Mouse (Mus musculus) effector memory CD4-positive, alpha-beta T cell, adult 7 months (primary cell): ENCODE measurements around the gene Cabp4. TPM values are rescaled to one million over a fixed set of nuclear protein-coding genes. Genes with fewer than 3 reads are reported as not detected.

Experiments
- polyA plus RNA-seq: library from polyadenylated mRNA; unstranded; fragments of 100-300 nt; shearing (Covaris generic); gene quantifications from one replicate; pipeline ENCODE4 v1.2.1, GENCODE M21; 2017

Gene Cabp4
- not detected for polyA plus RNA-seq

DNA sequence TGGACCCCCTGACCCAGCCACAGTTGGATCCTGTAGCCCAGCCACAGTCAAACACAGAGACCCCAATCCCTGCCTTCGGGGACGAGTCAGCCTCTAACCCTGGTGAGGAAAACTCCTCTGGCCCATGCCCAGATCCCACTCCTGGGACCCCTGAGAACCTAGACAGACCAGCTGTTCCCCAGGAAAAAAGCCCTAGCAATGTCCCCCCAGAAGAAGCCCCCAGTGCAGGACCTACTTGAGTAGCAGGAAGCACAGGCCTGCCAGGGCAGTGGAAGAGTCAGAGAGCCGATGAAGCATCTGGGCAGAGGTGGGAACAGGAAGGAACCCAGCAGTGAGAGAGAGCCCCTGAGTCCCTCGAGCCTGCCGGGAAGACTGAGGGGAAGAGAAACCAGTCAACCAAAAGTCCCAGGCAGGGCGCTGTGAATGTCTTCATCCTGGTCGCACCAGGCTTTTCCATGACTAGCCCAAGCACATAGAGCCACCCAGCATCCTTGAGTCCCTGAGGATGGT, at the start of gene Cabp4:
TSS of gene Cabp4 (minus strand) at position 275 of the 510 bp plus-strand sequence.

DNA sequence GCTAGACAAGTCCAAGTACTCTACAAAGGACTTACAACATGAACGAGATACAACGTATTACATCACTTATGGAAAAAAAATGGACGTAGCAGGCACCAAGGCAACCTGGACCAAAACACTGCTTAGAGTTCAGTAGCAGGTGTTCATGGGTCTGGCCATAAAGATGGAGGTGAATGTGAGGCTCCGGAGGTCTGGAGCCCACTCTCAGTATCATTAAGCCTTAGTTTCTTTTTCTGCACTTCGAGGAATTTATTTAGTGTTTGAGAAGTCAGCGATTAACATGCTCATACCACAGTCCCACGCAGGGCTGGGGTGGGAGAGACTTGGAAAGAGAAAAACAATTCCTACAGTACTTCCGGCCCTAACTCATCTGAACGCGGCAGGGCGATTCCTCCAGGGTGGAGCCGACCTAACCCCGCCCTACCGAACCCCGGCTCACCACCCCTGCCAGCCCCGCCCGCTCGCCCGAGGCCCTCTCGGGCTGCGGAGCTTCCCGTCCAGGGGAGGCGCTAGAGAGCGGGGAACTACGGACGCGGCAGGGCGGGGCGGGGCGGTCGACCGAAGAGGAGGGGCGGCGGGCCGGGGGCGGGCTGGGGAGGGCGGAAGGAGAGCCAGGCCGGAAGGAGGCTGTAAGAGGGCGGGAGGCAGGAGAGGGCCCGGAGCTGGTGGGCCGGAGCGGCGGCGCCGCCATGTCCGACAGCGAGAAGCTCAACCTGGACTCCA, 47.9 kb upstream of the Cabp4 start, which contains the start of gene Ppp1ca:
TSS of gene Ppp1ca (plus strand) at position 538 of the 723 bp plus-strand sequence.

DNA sequence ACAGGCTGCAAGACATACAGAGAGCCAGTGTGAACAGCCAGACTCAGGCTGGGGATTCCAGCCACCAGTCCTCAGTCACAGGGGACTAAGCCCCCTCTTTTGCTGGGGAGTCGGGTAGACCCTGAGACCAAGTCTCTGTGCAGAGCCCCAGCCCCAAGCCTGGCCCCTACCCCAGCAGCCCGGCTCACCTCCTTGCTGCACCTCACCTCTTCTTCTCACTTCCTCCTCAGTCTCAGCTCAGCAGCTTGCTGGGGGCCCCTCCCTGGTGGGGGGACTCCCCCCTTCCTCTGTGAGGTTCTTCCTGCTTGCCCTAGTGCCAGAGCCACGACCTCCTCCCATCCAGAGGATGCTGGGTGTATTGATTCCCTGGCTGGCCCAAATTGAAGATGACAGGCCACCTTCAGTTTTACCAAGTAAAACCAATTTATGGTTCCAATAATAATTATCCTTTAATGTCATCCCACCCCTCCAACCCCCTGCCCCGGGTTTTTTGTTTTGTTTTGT, 47.0 kb upstream of the Cabp4 start, which contains the start of gene Tbc1d10c:
TSS of gene Tbc1d10c (minus strand) at position 454 of the 504 bp plus-strand sequence.

DNA sequence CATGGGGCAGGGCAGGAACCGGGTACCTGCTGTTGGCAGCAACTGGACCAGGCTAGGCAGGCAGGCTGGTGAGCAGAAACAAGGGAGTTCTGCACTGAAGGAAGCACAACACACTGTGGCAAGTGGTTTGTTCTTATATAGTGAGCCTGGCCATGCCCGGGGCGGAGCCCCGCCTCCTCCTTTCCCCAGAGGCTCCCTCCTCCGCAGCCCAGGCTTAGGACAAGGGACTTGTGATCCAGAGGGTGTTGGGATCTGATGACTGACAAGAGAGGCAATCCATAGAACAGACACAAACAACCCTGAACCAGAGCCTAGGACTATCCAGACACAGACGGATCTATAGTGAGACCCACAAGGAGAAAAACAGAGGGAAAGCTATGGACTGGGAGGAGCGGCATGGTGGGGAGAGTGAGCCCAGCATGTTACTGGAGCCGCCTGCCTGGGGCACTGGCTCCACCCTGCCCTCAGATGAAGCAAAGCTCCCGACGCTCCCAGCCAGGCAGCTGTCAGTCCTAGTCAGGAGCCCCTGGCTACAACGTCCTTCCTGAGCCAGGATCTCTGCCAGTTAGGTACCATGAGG, 31.6 kb upstream of the Cabp4 start, which contains the start of gene Carns1:
TSS of gene Carns1 (minus strand) at position 112 of the 580 bp plus-strand sequence.

DNA sequence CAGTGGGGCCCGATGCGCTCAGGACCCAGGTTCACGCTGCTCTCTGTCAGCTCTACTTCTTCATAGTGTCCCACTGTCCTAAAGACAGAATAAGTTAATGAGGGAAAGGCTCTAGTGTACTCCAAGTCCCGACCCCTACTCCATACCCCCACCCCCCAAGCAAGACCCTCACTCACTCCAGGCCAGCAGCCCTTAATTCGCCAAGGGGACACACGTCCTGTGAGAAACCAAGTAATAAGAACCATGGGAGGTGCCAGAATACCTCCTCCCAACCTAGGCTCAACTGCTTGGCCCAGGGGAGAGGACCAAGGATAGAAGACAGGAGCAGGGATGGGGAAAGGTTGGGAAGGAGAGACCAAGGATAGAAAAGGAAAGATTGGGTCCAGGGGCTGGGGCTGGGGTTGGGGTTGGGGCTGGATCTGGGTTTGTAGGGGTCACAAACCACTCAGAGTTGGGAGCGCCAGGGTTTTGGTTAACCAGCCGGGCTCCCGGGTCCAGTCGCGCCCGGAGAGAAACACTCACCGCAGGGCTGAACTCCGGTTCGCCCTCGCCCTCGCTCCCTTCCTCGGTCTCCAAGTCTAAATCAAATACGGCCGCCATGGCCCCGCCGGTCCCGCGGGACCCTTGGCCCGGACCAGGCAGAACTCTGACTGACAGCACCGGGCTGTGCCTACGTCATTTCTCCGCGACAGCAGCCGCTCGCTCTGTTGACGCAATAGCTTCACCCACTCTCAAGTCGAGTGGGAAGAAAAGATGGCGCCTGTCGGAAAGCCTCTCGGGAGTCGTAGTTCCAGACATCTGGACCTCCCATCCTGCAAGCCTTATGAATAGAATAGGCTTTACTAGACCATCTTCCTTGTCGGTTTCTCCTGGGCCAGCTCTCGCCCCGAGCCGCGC, 19.1 kb upstream of the Cabp4 start, which contains the start of gene Rps6kb2:
TSS of gene Rps6kb2 (minus strand) at position 709 of the 897 bp plus-strand sequence.

DNA sequence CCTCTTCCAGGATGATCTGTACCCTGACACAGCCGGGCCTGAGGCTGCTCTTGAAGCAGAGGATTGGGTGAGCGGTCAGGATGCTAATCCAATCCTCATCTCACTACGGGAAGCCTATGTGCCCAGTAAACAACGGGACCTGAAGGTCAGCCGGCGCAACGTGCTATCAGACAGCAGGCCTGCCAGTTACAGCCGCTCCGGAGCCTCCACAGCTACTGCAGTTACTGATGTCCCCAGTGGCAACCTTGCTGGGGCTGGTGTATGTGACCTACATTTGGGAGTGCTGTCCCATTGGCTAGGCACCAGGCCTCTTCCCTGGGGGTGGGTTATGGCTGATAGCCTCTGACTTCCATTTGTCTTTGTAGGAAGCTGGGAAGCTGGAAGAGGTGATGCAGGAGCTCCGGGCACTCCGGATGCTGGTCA, 9.4 kb upstream of the Cabp4 start, which contains the start of gene Ptprcap:
TSS of gene Ptprcap (plus strand) at position 373 of the 423 bp plus-strand sequence.

DNA sequence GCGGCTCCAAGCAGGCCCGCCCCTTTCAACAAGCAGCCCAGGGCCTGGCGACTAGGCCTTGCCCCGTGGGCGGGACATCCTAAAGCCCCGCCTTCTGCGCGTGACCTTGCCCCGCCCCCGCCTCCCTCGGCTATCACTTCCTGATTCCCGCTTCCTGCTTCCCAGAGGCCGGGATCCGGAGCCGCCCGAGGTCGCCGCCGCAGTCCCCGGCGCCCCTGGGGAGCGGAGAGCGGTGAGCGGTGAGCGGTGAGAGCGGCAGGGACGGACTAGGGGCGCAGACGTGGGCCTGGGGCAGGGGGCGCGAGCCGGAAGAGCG, 4.6 kb upstream of the Cabp4 start, which contains the start of gene Coro1b:
TSS of gene Coro1b (plus strand) at position 129 of the 316 bp plus-strand sequence.

DNA sequence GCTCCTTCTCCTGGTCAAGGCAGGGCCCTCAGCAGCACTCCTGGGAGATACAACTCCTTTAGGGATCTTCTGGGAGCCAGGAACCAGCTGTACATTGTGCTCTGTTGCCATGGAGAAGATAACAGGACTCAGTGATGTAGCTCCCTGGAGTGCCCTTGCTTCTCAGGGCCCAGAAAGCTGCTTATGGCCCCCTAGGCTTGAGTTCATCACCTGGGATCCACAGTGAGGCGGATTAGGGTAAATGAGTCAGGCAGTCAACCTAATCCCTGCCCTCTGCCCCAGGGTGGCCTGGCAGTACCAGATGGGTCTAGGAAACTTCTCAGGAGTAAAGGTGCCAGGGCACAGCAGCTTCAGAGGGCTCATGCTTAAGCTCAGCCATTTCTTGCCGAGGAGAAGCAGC, 4.4 kb downstream of the Cabp4 start, which contains the start of gene Gpr152:
TSS of gene Gpr152 (plus strand) at position 342 of the 400 bp plus-strand sequence.

DNA sequence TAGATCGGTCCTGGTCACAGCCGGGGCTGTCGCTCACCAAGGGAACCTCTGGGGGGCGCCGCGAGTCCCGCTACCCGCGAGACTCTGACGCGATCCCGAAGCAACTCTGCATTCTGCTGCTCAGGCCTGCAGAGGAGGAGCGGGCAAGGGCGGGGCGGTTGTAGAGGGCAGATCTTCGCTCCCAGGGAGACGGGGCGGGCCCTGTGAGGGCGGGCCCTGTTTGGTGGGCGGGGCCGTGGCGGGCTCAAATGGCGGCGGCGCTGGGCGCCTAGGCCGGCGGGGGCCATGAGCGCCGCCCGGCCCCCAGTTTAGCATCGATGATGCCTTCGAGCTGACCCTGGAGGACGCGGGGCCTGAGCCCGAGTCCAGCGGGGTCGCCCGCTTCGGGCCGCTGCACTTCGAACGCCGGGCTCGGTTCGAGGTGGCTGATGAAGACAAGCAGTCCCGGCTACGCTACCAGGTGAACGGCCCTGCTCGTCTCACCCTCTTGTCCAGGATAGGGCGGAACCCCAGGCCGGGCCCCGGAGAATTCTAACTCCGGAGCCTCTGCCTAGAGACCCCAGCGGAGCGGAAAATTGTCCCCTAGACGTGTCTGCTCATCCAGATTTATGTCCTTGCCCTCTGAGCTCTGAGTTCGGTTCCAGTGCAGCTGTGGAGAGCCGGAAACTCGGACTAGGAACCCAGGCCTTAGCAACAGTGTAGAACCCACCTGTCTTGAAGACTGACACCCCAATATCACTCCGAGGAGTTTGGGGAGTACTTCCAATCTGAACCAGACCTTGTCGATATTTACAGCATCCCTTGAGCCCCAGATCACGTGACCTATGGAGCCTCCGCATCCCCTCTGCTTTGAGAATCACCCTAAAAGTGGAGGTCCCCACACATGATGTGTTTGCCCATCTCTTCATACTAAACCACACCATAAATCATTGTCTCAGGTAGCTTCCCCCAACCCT, 17.8 kb downstream of the Cabp4 start, which contains the start of gene Aip:
TSS of gene Aip (minus strand) at position 118 of the 956 bp plus-strand sequence.

DNA sequence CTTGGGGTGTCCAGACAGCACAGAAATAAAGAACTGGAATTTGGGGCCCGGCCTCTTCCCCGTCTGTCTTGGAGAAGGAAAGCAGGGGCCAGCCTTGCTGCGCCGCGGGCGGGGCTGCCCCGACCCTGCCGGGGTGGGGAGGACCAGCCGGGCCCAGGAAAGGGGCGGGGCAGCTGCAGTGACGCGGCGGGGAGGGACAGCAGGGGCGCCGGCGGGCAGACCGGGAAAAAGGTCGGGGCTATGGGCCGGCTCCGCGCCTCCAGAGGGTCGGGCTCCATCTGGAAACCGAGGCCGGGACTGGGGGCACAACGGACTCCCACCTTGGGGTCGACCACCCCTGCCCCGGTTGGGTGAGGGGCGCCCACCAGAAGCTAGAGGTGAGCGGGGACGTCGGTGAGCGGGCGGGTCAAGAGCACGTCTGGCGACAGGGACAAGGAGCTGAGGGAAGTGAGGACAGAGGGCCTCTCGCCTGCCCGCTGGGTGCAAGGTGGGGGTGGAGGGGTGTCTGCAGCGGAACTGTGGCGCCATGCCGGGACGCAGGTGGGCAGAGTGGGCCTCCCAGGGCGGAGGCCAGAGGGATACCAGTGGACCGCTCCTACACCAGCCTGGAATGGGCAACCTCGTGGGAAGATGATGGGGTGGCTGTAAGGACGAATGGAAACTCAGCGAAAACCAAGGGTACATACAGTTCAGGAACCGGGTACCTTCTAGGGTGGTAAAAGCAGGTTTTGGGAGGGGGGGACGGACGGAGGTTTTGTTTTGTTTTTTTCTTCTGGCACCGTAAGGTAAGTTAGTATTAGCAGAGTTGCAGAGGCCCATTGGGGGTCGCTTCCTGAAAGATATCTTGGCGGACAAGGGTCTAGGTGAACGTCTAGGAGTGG, 43.8 kb downstream of the Cabp4 start, which contains the start of gene Pitpnm1:
TSS of gene Pitpnm1 (plus strand) at position 162 of the 881 bp plus-strand sequence.

DNA sequence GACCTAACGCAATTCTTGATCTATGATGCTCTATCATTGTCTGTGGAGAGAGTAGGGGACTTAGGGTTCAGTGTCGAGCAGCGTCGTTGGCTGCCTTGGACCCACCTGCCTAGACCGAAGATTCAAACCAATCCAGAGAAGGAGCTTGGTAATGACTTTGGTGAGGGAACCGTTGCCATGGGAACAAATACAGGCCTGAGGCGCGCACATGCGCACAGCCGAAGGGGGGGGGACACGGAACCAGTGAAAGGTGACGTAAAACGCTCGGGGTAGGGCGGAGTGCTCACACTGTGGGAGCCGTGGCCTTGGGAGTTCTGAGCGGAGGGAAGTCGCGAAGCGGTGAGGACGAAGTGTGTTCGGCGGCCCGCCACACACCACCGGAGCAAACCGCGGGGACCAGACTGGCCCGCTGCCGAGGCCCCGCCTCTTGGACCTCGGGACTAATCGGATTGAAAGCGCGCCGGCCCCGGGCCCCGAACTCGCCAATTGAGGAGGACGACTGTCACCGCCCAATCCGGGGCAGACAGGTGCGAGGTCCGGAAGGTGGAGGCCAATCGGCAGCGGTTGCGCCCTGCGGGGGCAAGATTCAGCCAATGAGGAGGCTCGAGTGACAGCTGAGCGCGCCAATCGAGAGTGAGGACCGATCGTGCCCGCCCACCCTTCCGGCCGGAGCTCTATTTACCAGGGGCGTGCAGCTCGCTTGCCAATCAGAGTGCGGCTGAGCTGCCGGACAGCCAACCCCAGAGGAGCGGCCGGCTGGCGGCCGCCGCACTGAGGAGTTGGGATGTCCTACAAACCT, 47.0 kb downstream of the Cabp4 start, which contains the start of gene Cdk2ap2:
TSS of gene Cdk2ap2 (plus strand) at position 541 of the 799 bp plus-strand sequence.

Other genes starting within 250 kb of the Cabp4 start
- 66.4 TPM for gene Tcirg1, start 236.9 kb downstream of the Cabp4 start, polyA plus RNA-seq
- gene Ndufs8, start 231.3 kb downstream of the Cabp4 start, polyA plus RNA-seq, result 118 TPM
- 0.20 TPM for gene Aldh3b1, start 214.2 kb downstream of the Cabp4 start, polyA plus RNA-seq
- gene Unc93b1, start 208.8 kb downstream of the Cabp4 start, polyA plus RNA-seq, result 37.0 TPM
- 0.29 TPM for gene Aldh3b3, start 185.4 kb downstream of the Cabp4 start, polyA plus RNA-seq
- gene Aldh3b2, start 171.7 kb downstream of the Cabp4 start, polyA plus RNA-seq, result not detected
- gene Acy3, start 157.5 kb downstream of the Cabp4 start, polyA plus RNA-seq, result not detected
- gene Tbx10, start 151.3 kb downstream of the Cabp4 start, polyA plus RNA-seq, result not detected
- gene Nudt8, start 143.5 kb downstream of the Cabp4 start, polyA plus RNA-seq, result 12.7 TPM
- gene Gm49405, start 143.4 kb downstream of the Cabp4 start, polyA plus RNA-seq, result 0.85 TPM
- 2.1 TPM for gene Doc2g, start 140.7 kb downstream of the Cabp4 start, polyA plus RNA-seq
- 109 TPM for gene Ndufv1, start 131.2 kb downstream of the Cabp4 start, polyA plus RNA-seq
- 392 TPM for gene Gstp1, start 106.0 kb downstream of the Cabp4 start, polyA plus RNA-seq
- not detected for gene Gstp2, start 98.0 kb downstream of the Cabp4 start, polyA plus RNA-seq
- 42.6 TPM for gene Gstp3, start 84.5 kb downstream of the Cabp4 start, polyA plus RNA-seq
- not detected for gene Cabp2, start 62.5 kb downstream of the Cabp4 start, polyA plus RNA-seq
- gene Cdk2ap2, start 46.9 kb downstream of the Cabp4 start, polyA plus RNA-seq, result 550 TPM
- 224 TPM for gene Pitpnm1, start 44.0 kb downstream of the Cabp4 start, polyA plus RNA-seq
- 157 TPM for gene Aip, start 18.2 kb downstream of the Cabp4 start, polyA plus RNA-seq
- not detected for gene Gpr152, start 4.2 kb downstream of the Cabp4 start, polyA plus RNA-seq
- 214 TPM for gene Coro1b, start 4.6 kb upstream of the Cabp4 start, polyA plus RNA-seq
- gene Ptprcap, start 9.6 kb upstream of the Cabp4 start, polyA plus RNA-seq, result 375 TPM
- gene Rps6kb2, start 19.3 kb upstream of the Cabp4 start, polyA plus RNA-seq, result 57.9 TPM
- 13.1 TPM for gene Carns1, start 31.4 kb upstream of the Cabp4 start, polyA plus RNA-seq
- 416 TPM for gene Tbc1d10c, start 47.3 kb upstream of the Cabp4 start, polyA plus RNA-seq
- gene Ppp1ca, start 48.0 kb upstream of the Cabp4 start, polyA plus RNA-seq, result 774 TPM
- gene Rad9a, start 57.6 kb upstream of the Cabp4 start, polyA plus RNA-seq, result 28.5 TPM
- gene Clcf1, start 70.2 kb upstream of the Cabp4 start, polyA plus RNA-seq, result 40.7 TPM
- not detected for gene AC109138.7, start 70.3 kb upstream of the Cabp4 start, polyA plus RNA-seq
- gene Pold4, start 87.9 kb upstream of the Cabp4 start, polyA plus RNA-seq, result 59.6 TPM
- gene Ssh3, start 125.1 kb upstream of the Cabp4 start, polyA plus RNA-seq, result 0.32 TPM
- 7.9 TPM for gene Ankrd13d, start 139.1 kb upstream of the Cabp4 start, polyA plus RNA-seq
- 205 TPM for gene Grk2, start 162.2 kb upstream of the Cabp4 start, polyA plus RNA-seq